Comparison of ENCODE assay signal across 8 mouse cellular contexts in genomic region chr6:35176979-35177649, GRCm38 (mm10). TPM values are rescaled to one million over a fixed set of nuclear protein-coding genes. Genes with fewer than 3 reads are reported as not detected.
DNase-seq lines count a peak whose midpoint lies in the region; ATAC-seq and TF ChIP-seq lines count a peak whose summit lies in the region.

Gene Nup205 (plus strand): TSS chr6:35177421.

- no peak for TF ChIP-seq POLR2A in cortical plate, adult 2 months (IDR thresholded peaks at IDR 0.05; ENCODE audit: extremely low read depth, insufficient read depth, low read length)

- no peaks in the 10 kb centered on the region for H3K4me1 ChIP-seq in cortical plate, adult 2 months (ENCODE audit: control insufficient read depth, insufficient read depth, low read length)
- H3K4me1 ChIP-seq in hindbrain, postnatal 0 days (ENCODE audit: insufficient read depth, low read length): no peaks in the 10 kb centered on the region

- H3K4me3 ChIP-seq in cortical plate, adult 2 months (ENCODE audit: insufficient read depth, low read length): peak within 1 kb of the TSS; percentile 84
- peak within 1 kb of the TSS; percentile 85 for H3K4me3 ChIP-seq in hindbrain, postnatal 0 days (ENCODE audit: low read length)

- H3K9me3 ChIP-seq in hindbrain, postnatal 0 days (ENCODE audit: low read length): no peaks in the 10 kb centered on the region

- H3K27ac ChIP-seq in cortical plate, adult 2 months (ENCODE audit: insufficient read depth, low read length): peak within 1 kb of the TSS; percentile 99
- peak within 1 kb of the TSS; percentile 99 for H3K27ac ChIP-seq in hindbrain, postnatal 0 days

- peak within 1 kb of the TSS; percentile 82 for H3K4me2 ChIP-seq in hindbrain, postnatal 0 days (ENCODE audit: low read depth, low read length)

- peak within 1 kb of the TSS; percentile 84 for H3K9ac ChIP-seq in hindbrain, postnatal 0 days (replicated peaks; ENCODE audit: low read length)

- peak; percentile 94 for ATAC-seq in hindbrain, postnatal 0 days

- no peaks in the 10 kb centered on the region for H3K27me3 ChIP-seq in hindbrain, postnatal 0 days (ENCODE audit: insufficient read depth, low read length)

- 3% methylated on average over 34 of the region's 34 CpGs for WGBS in hindbrain, postnatal 0 days

- DNase-seq in adrenal gland, adult 18-20 months (ENCODE audit: low spot score in 2 of 2): peak; percentile 75 to 80
- DNase-seq in gastrocnemius, adult 8-10 months (ENCODE audit: low spot score in 2 of 2): peak; percentile 56 to 64
- peak; percentile 91 for DNase-seq in hindbrain, postnatal 0 days (ENCODE audit: low spot score)
- DNase-seq in left cerebral cortex, adult 18-20 months (ENCODE audit: low spot score in 2 of 2): peak; percentile 78 to 88
- DNase-seq in lung, postnatal 4 days: peak; percentile 86 to 87
- peak; percentile 94 for DNase-seq in retina, postnatal 1 day
- DNase-seq in urinary bladder, postnatal 36 days (ENCODE audit: low spot score in 2 of 2): peak; percentile 68 to 79

- no peaks in the 10 kb centered on the region for H3K36me3 ChIP-seq in hindbrain, postnatal 0 days (ENCODE audit: insufficient read depth, low read length)

- TF ChIP-seq CTCF in cortical plate, adult 2 months (IDR thresholded peaks at IDR 0.05; ENCODE audit: extremely low read depth, insufficient read depth, low read length): no peak
- peak; percentile 35 for TF ChIP-seq CTCF in hindbrain, postnatal 0 days (IDR thresholded peaks at IDR 0.05; ENCODE audit: low read depth)

RNA-seq across cellular contexts. Expression of gene Nup205, which starts in this region (rescaled TPM):
- total RNA-seq in adrenal gland, adult 18-20 months (2021): 10 to 100 TPM; 30.0 to 34.2 TPM
- 20.8 and 21.5 TPM in 2 replicates for polyA plus RNA-seq in cortical plate, adult 2 months (2012; rRNA removed)
- 10 to 100 TPM in 2 of 4 experiments, 1 to 10 TPM in 2; 9.8 to 11.8 (median 10.1) TPM for total RNA-seq in gastrocnemius, adult 8-10 months (2022)
- 46.2 and 50.4 TPM in 2 replicates for total RNA-seq in hindbrain, postnatal 0 days (2014; rRNA removed)
- polyA plus RNA-seq in hindbrain, postnatal 0 days (2015; fragmentation: Nextera tagmentation; extraction: Ambion mirVana): 9.4 and 10.7 TPM in 2 replicates
- 10 to 100 TPM; 24.4 to 25.1 TPM for total RNA-seq in left cerebral cortex, adult 18-20 months (2021)

Comparison
In these comparisons a context has a peak if more than half of its experiments do, and no peak if none do; other contexts are left out.
1. Peak in every context shown above with its lines: DNase-seq, ATAC-seq, H3K4me3 ChIP-seq and H3K27ac ChIP-seq.